Mouse (Mus musculus): ENCODE measurements around the gene Card19. TPM values are rescaled to one million over a fixed set of nuclear protein-coding genes. Genes with fewer than 3 reads are reported as not detected.

Gene Card19
- polyA plus RNA-seq, 1 experiment from 2014 or later, result 29.2 TPM

DNA sequence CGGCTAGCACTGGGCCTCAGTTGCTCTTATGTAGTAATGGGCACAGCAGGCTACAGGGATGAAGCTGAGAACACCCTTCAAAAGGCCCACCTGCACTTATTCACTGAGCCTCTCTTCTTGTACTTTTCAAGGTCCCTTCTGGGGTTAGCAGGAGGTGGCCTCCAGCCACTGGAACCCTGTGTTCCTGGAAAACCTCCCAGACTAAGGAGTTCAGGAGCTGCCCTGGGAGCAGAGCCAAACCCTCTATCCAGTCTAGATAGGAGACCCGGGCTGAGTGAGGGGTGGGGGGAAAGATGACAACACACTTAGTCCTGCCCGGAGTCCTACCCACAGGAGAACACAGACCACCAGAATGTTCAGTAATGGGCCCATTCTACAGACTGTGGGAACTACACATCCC is 30.2 kb upstream of the Card19 start:
- Histone ChIP-seq H3K4me3 (no peak overlapping the region), H3K4me1 (peaks cover 17% of the 10 kb centered on the region), H3K36me3 (no peaks in the 10 kb centered on the region), H3K9me3 (replicated peaks) (no peaks in the 10 kb centered on the region), H3K27me3 (ENCODE audit: low read depth, poor library complexity, severe bottlenecking) (peaks cover 60% of the 10 kb centered on the region), H3K27ac (no peak overlapping the region)
- no peak for DNase-seq (ENCODE audit: low spot score)
- 78% methylated on average over 3 of the region's 3 CpGs for WGBS

DNA sequence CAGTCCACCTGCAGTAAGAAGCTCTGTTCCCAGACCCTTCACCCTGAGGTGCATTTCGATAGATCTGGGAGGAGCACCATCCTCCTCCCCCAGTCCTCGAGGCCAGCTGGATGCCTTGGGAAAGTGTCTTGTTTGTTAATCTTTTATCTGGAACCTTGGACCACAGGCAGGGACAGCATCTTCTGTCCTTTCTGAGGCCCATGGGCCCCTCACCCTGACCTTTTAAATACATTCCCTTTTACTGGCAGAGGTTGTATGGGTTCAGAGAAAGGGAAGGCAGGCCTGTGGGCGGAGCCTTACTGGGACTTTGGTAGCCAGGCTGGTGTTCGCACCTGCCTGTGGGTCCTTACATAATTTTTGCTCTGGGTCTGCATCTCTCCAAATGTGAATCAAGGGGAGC is 29.4 kb upstream of the Card19 start:
- peaks cover 17% of the 10 kb centered on the region for H3K4me1 ChIP-seq
- H3K9me3 ChIP-seq (replicated peaks), result no peaks in the 10 kb centered on the region
- peaks cover 60% of the 10 kb centered on the region for H3K27me3 ChIP-seq (ENCODE audit: low read depth, poor library complexity, severe bottlenecking)
- no peak for DNase-seq (ENCODE audit: low spot score)
- no peaks in the 10 kb centered on the region for H3K36me3 ChIP-seq
- no peak overlapping the region for H3K4me3 ChIP-seq
- 66% methylated on average over 4 of the region's 4 CpGs for WGBS
- H3K27ac ChIP-seq, result no peak overlapping the region

- peaks cover 14% of the 10 kb centered on the region for H3K4me1 ChIP-seq
- no peaks in the 10 kb centered on the region for H3K36me3 ChIP-seq
- no peak overlapping the region for H3K4me3 ChIP-seq
- H3K27ac ChIP-seq, result no peak overlapping the region
- H3K27me3 ChIP-seq (ENCODE audit: low read depth, poor library complexity, severe bottlenecking), result peaks cover 42% of the 10 kb centered on the region
- WGBS, result 94% methylated on average over 2 of the region's 2 CpGs
- no peaks in the 10 kb centered on the region for H3K9me3 ChIP-seq (replicated peaks)
- DNase-seq (ENCODE audit: low spot score), result no peak
Measured at GRCm38 (mm10) chr13:49243492-49243891, 27.7 kb upstream of the Card19 start.

DNA sequence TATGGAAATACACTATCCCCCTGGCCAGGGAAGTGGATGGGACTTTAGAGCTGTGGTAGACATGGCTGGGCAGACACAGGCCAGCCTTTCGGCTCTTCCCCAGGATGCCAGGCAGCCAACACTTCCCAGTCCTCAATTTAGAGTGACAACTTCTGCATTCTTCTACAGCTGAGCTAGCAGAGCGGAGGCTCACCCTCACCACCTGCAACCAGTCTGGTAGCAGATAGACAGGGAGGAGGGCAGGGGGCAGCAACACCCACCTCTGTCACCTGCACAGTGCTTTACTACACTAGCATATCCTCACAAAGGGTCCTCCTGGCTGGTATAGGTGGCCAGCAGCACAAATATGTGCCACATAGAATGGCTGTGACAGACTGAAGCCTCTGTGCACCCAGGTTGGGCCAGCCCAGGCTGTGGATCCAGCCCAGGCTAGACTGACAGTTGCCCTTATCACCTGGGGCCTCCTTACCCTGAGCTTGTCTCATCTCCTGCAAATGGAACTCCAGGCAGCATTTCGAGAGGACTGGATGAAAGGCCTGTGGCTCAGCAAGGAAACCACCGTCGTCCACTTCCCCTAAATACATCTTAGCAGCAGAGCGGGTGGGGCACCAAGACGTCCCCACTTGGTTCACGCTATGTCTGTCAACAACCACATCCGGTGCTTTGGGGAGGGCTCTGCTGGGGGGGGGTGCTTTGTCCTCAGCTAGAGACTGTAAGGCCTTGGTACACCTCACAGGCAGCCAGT is 26.7 kb upstream of the Card19 start:
- peaks cover 32% of the 10 kb centered on the region for H3K27me3 ChIP-seq (ENCODE audit: low read depth, poor library complexity, severe bottlenecking)
- H3K4me1 ChIP-seq, result peaks cover 4% of the 10 kb centered on the region
- WGBS, result 70% methylated on average over 9 of the region's 9 CpGs
- H3K27ac ChIP-seq, result no peak overlapping the region
- DNase-seq (ENCODE audit: low spot score), result no peak
- no peaks in the 10 kb centered on the region for H3K9me3 ChIP-seq (replicated peaks)
- H3K36me3 ChIP-seq, result no peaks in the 10 kb centered on the region
- H3K4me3 ChIP-seq, result no peak overlapping the region

DNA sequence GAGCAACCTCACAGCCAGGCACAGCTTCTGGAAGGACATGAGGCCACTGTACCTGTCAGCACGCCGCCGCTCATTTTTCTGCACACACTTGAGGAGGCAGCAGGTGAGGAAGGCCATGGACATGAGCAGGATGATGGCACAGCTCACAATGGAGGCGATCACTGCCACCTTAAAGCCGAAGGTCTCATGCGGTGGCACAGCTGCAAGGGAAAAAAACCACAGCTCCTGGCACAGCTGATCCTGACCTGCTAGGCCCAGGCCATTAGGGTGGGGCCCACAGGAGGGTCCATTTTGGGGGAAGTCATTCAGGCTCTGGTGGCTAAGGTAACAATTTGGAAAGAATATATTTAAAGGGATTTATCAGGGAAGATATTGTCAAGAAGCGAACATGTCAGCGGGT is 22.9 kb upstream of the Card19 start:
- Histone ChIP-seq H3K27me3 (ENCODE audit: low read depth, poor library complexity, severe bottlenecking) (no peaks in the 10 kb centered on the region), H3K36me3 (no peaks in the 10 kb centered on the region), H3K9me3 (replicated peaks) (no peaks in the 10 kb centered on the region), H3K4me3 (no peak overlapping the region), H3K4me1 (no peaks in the 10 kb centered on the region; the same call in 1 of the 2 replicates), H3K27ac (no peak overlapping the region)
- no peak for DNase-seq (ENCODE audit: low spot score)
- WGBS, result 95% methylated on average over 8 of the region's 8 CpGs

DNA sequence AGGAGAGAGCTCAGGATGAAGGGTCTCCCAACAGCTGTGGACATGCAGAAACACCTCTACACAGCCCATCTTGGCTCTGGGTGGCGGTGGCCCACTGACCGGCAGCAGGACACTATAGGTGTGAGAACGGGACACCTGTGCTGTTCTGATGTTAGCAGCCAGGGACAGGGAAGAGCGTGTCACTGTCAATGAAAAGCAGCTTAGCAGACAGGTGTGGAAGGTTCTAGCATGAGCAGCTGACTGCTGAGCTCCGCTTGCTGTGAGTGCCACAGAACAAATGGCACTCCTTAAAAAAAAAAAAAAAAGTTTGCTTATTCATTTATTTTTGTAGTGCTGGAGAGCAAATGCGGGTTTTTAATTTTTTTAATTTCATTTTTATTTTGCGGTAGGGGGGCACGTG is 21.8 kb upstream of the Card19 start:
- Histone ChIP-seq H3K4me1 (no peaks in the 10 kb centered on the region; the same call in 1 of the 2 replicates), H3K36me3 (no peaks in the 10 kb centered on the region), H3K4me3 (no peak overlapping the region), H3K27me3 (ENCODE audit: low read depth, poor library complexity, severe bottlenecking) (no peaks in the 10 kb centered on the region), H3K9me3 (replicated peaks) (no peaks in the 10 kb centered on the region), H3K27ac (no peak overlapping the region)
- 89% methylated on average over 8 of the region's 8 CpGs for WGBS
- no peak for DNase-seq (ENCODE audit: low spot score)

DNA sequence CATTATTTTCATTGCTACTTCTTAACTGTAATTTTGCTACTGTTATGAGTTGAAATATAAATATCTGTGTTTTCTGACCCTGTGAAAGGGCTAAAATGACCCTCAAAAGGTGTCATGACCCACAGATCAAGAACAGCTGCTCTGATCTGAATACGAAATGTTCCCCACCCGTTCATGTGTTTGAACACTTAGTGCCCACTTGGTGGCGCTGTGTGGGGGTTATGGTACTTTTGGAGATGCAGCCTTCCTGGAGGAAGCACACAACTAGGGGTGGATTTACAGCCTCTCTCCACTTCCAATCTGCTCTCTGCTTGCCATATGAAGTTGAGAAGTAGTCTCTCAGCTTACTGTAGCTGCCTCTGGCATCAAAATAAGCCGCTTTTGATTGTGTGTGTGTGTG is 18.9 kb upstream of the Card19 start:
- Histone ChIP-seq H3K9me3 (replicated peaks) (no peaks in the 10 kb centered on the region), H3K27me3 (ENCODE audit: low read depth, poor library complexity, severe bottlenecking) (no peaks in the 10 kb centered on the region), H3K4me1 (peaks cover 4% of the 10 kb centered on the region; the same call in 1 of the 2 replicates), H3K36me3 (no peaks in the 10 kb centered on the region), H3K4me3 (no peak overlapping the region), H3K27ac (no peak overlapping the region)
- no peak for DNase-seq (ENCODE audit: low spot score)
- whole genome bisulfite sequencing, result 95% methylated on average over 4 of the region's 4 CpGs

DNA sequence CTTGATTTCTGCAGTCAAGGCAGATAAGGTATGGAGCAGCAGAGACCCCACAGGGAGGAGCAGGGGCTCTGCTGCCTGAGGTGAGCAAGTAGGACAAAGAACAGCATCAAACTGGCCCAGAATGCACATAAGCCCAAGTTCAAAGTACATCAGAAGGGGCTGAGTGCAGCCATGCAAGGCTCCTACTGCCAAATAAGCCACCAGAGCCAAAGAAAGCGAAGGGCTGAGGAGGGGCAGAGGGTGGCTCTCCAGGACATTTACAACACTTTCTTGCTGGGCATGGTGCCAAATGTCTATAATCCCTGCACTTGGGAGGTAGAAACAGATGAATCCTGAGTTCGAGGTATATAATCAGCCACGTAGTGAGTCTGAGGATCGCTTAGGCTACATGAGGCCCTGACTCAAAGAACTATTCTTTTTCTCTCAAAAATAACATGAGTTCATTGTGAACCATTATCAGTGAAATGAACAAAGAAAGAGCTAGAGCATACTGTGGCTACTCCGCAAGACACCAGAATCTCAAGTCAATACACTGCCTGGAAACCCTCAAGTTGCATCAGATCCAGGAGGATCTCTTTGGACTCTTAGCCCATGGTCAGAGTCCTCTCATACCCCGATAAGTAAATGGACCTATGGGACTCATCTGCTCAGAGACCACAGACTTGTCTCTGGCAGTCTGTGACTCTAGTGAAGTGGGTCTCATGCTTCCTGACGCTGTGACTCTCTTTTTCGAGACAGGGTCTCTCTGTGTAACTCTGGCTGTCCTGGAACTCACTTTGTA is 18.1 kb upstream of the Card19 start:
- no peaks in the 10 kb centered on the region for H3K36me3 ChIP-seq
- H3K4me3 ChIP-seq, result no peak overlapping the region
- H3K9me3 ChIP-seq (replicated peaks), result no peaks in the 10 kb centered on the region
- peaks cover 5% of the 10 kb centered on the region; the same call in 1 of the 2 replicates for H3K4me1 ChIP-seq
- H3K27ac ChIP-seq, result no peak overlapping the region
- DNase-seq (ENCODE audit: low spot score), result no peak
- no peaks in the 10 kb centered on the region for H3K27me3 ChIP-seq (ENCODE audit: low read depth, poor library complexity, severe bottlenecking)
- 93% methylated on average over 8 of the region's 8 CpGs for WGBS

DNA sequence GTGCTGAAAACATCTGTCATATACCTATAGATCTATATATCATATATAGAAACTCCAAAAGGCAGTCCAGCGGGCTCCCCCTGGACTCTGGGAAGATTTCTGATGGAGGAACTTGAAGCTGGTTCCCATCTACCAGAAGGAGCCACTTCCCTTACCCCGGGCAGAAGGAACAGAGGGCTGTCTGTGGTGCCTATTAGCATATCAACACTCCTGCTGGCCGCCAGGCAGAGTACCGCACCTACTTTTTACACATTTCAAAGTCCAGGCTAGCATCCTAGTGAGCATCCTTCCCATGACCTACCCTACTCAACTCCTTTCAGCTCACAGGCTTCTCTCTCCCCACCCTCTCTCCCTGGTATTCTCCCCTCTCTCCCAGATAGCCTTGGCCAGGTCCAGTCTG is 9.8 kb upstream of the Card19 start:
- H3K27ac ChIP-seq, result no peak overlapping the region
- H3K9me3 ChIP-seq (replicated peaks), result no peaks in the 10 kb centered on the region
- no peak for DNase-seq (ENCODE audit: low spot score)
- peaks cover 22% of the 10 kb centered on the region for H3K4me1 ChIP-seq
- H3K27me3 ChIP-seq (ENCODE audit: low read depth, poor library complexity, severe bottlenecking), result peaks cover 31% of the 10 kb centered on the region
- H3K36me3 ChIP-seq, result no peaks in the 10 kb centered on the region
- no peak overlapping the region for H3K4me3 ChIP-seq
- WGBS, result 22% methylated on average over 4 of the region's 4 CpGs

DNA sequence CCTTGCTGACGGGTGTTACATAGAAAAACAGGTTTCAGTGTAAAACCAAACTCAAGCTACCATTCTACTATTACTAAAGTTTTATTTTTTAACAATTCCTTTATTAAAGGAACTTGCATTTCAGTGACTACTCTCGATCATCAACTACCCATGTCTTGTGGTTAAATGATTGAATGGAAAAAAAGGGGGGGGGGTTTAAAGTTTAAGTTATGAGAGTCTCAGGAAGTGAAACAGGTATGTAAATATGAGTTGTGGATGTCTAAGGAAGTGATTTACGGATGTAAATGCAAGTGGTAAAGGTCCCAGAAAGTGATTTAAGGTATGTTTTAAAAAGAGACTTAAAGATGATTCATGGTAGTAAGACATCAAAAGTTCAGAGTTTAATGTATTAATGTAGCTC is 9.3 kb upstream of the Card19 start:
- peaks cover 31% of the 10 kb centered on the region for H3K27me3 ChIP-seq (ENCODE audit: low read depth, poor library complexity, severe bottlenecking)
- WGBS, result 60% methylated on average over 3 of the region's 3 CpGs
- H3K4me3 ChIP-seq, result no peak overlapping the region
- no peak overlapping the region for H3K27ac ChIP-seq
- DNase-seq (ENCODE audit: low spot score), result no peak
- no peaks in the 10 kb centered on the region for H3K36me3 ChIP-seq
- peaks cover 22% of the 10 kb centered on the region for H3K4me1 ChIP-seq
- H3K9me3 ChIP-seq (replicated peaks), result no peaks in the 10 kb centered on the region

GRCm38 (mm10) chr13:49224729-49225128 is 8.9 kb upstream of the Card19 start:
- Histone ChIP-seq H3K9me3 (replicated peaks) (no peaks in the 10 kb centered on the region), H3K36me3 (no peaks in the 10 kb centered on the region), H3K4me3 (no peak overlapping the region), H3K27me3 (ENCODE audit: low read depth, poor library complexity, severe bottlenecking) (peaks cover 31% of the 10 kb centered on the region), H3K27ac (no peak overlapping the region), H3K4me1 (peaks cover 19% of the 10 kb centered on the region)
- no peak for DNase-seq (ENCODE audit: low spot score)
- WGBS, result 13% methylated on average over 6 of the region's 6 CpGs

DNA sequence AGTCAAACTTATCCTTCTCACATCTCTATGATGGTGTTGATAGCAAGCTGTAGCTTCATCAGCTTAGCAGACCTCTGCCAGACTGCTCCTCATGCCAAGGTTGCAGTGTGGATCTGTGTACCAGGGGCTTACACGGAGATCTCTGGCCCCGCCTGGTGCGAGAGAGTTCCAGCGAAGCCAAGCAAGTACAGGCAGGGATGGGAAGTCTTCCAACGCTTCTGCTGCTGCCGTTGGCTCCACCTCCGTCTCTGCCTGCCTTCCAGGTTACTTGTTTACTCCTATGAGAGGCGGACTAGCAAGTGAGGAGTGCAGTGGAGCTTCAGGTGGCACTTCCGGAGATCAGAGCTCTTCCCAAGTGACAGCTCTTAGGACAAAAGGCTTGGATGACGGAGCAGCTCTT is 8.5 kb upstream of the Card19 start:
- DNase-seq (ENCODE audit: low spot score), result no peak
- WGBS, result 8% methylated on average over 10 of the region's 10 CpGs

GRCm38 (mm10) chr13:49220912-49221311 is 5.1 kb upstream of the Card19 start:
- peaks cover 37% of the 10 kb centered on the region for H3K27me3 ChIP-seq (ENCODE audit: low read depth, poor library complexity, severe bottlenecking)

More for the DNA sequence above, 8.5 kb upstream of the Card19 start:
- Histone ChIP-seq H3K4me3 (no peak overlapping the region), H3K4me1 (peaks cover 17% of the 10 kb centered on the region; the same call in 1 of the 2 replicates), H3K27ac (no peak overlapping the region), H3K9me3 (replicated peaks) (no peaks in the 10 kb centered on the region), H3K27me3 (ENCODE audit: low read depth, poor library complexity, severe bottlenecking) (peaks cover 31% of the 10 kb centered on the region), H3K36me3 (no peaks in the 10 kb centered on the region)

More at GRCm38 (mm10) chr13:49220912-49221311, 5.1 kb upstream of the Card19 start:
- no peak overlapping the region for H3K27ac ChIP-seq
- peaks cover 24% of the 10 kb centered on the region for H3K4me1 ChIP-seq
- H3K36me3 ChIP-seq, result no peaks in the 10 kb centered on the region
- 18% methylated on average over 5 of the region's 5 CpGs for WGBS
- H3K4me3 ChIP-seq, result no peak overlapping the region
- no peak for DNase-seq (ENCODE audit: low spot score)
- no peaks in the 10 kb centered on the region for H3K9me3 ChIP-seq (replicated peaks)
